Mouse (Mus musculus) spleen, postnatal 14 days (tissue): Measurements from ENCODE around the gene Sppl3.

Experiments used
- DNase-seq, 2 experiments: peaks; one replicate each; pipeline ENCODE4 v3.0.0; 2021 to 2022; ENCODE audit warnings: low spot score in 2 of 2

Sppl3 gene

GRCm38 (mm10) chr5:115037099-115037498 lies 26.2 kb downstream of the Sppl3 start:
- DNase-seq, result no peak

- DNase-seq, result no peak
Measured at GRCm38 (mm10) chr5:115040756-115041155, 29.8 kb downstream of the Sppl3 start.

- DNase-seq, result no peak
Measured at GRCm38 (mm10) chr5:115043626-115044025, 32.7 kb downstream of the Sppl3 start.

- DNase-seq, result no peak
Measured at GRCm38 (mm10) chr5:115045146-115045677, 34.3 kb downstream of the Sppl3 start.

- no peak for DNase-seq
Measured at GRCm38 (mm10) chr5:115049692-115050091, 38.8 kb downstream of the Sppl3 start.

- no peak for DNase-seq
Measured at GRCm38 (mm10) chr5:115050776-115051175, 39.8 kb downstream of the Sppl3 start.

- DNase-seq, result no peak
Measured at GRCm38 (mm10) chr5:115052546-115052945, 41.6 kb downstream of the Sppl3 start.

GRCm38 (mm10) chr5:115053791-115054396 lies 43.0 kb downstream of the Sppl3 start:
- DNase-seq, result no peak

GRCm38 (mm10) chr5:115055418-115055817 lies 44.5 kb downstream of the Sppl3 start:
- no peak for DNase-seq

GRCm38 (mm10) chr5:115057153-115057552 lies 46.2 kb downstream of the Sppl3 start:
- no peak for DNase-seq

GRCm38 (mm10) chr5:115058584-115059297 lies 47.8 kb downstream of the Sppl3 start:
- DNase-seq, result no peak

GRCm38 (mm10) chr5:115060067-115060695 lies 49.2 kb downstream of the Sppl3 start:
- no peak for DNase-seq

- no peak for DNase-seq
Measured at GRCm38 (mm10) chr5:115060977-115061376, 50.0 kb downstream of the Sppl3 start.

GRCm38 (mm10) chr5:115062566-115062965 lies 51.6 kb downstream of the Sppl3 start:
- DNase-seq, result no peak

- DNase-seq, result no peak
Measured at GRCm38 (mm10) chr5:115063391-115063790, 52.5 kb downstream of the Sppl3 start.

GRCm38 (mm10) chr5:115066245-115066644 lies 55.3 kb downstream of the Sppl3 start:
- DNase-seq, result no peak

GRCm38 (mm10) chr5:115068671-115069421 lies 57.9 kb downstream of the Sppl3 start:
- no peak for DNase-seq

GRCm38 (mm10) chr5:115069611-115070010 lies 58.7 kb downstream of the Sppl3 start:
- no peak for DNase-seq

GRCm38 (mm10) chr5:115070457-115070856 lies 59.5 kb downstream of the Sppl3 start:
- DNase-seq, result no peak

- DNase-seq, result peak in 1 of 2 experiments; percentile 28
Measured at GRCm38 (mm10) chr5:115071096-115071901, 60.4 kb downstream of the Sppl3 start.

- DNase-seq, result no peak
Measured at GRCm38 (mm10) chr5:115072143-115072542, 61.2 kb downstream of the Sppl3 start.
